Mouse (Mus musculus): ENCODE data around the gene Dop1a.

The Dop1a gene

DNA sequence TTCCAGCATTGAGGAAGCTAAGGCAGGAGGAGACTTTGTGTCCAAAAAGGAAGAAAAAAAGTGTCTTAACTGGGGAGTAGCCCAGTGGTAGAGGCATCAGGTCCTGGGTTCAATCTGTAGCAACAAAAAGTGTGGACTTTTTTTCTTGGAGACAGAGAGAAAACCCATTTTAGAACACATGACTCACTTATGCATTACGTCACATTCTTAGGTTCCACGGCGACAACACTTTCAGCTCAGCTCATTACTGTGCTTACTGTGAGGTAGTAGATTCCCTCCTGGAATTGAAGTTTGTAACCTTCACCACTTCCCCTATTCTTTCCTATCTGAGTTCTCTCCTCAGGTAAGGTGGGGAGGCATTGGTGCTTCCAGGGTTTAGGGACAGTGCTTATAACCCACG, 29.3 kb downstream of the Dop1a start:
- intact Hi-C loops (cut with DNase I), result no loop called here

DNA sequence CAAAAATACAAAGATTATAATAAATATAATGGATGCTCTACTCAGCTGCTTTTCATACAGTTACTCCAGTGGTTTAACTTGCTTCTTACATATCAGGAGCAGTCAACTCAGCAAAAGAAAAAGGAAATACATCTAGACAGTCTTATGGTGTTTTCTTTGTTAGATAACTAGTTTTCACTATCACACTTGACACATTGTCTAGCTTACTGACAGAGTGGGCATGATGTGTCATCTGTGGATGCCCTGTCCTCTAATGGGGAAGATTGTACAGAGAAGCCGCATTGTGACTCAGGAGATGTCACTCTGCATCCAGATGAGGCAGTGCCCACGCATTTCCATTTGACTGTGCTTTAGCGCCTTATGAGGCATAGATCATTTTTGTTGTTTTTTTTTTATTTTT, 32.1 kb downstream of the Dop1a start:
- intact Hi-C loops (cut with DNase I), result no loop called here

DNA sequence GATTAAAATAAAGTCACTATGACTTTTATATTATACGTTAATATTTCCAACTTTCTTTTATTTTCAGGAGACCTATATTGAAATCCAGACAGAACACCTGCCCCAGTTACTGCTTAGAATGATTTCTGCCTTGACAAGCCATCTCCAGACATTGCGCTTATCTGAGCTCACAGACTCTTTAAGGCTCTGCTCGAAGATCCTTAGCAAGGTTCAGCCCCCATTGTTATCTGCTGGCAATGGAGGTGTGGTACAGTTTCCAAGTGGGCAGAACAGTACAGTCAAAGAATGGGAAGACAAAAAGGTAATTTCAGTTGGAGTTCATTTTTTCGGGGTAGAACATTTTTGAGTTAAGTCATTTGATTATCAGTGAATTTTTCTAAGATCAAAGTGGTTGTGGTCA, 40.5 kb downstream of the Dop1a start:
- intact Hi-C loops (cut with DNase I), result no loop called here

DNA sequence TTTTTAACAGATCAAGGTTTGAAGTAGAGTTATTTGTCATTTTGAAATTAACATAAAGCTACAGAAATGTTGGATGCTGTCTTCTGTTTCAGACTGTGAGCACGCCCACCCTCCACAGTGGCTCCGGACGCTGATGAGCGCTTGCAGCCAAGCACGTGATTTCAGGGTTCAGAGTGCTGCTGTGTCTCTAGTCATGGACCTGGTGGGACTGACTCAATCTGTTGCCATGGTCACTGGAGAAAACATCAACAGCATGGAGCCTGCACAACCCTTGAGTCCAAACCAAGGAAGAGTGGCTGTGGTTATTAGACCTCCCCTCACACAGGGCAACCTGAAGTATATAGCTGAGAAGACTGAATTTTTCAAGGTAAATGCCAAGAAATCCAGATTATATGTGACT, 46.8 kb downstream of the Dop1a start:
- intact Hi-C loops (cut with DNase I), result no loop called here

DNA sequence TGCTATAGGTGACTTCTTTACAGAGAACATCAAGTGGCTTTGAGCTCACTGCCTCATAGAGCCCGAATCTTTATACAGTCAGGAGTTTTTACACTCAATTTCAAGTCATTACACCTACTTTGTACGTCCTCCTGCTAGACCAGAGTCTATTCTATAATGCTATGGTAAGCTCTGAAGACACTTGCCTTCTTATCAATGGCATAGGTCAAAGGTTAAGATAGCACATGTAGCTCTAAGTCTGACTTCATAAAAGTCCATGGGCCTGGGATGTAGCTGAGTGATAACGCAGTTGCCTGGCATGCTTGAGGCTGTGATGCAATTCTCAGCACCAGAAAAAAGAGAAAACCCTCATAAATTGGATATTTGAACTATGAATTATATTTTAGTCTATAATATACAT, 47.4 kb downstream of the Dop1a start:
- intact Hi-C loops (cut with DNase I), result no loop called here

DNA sequence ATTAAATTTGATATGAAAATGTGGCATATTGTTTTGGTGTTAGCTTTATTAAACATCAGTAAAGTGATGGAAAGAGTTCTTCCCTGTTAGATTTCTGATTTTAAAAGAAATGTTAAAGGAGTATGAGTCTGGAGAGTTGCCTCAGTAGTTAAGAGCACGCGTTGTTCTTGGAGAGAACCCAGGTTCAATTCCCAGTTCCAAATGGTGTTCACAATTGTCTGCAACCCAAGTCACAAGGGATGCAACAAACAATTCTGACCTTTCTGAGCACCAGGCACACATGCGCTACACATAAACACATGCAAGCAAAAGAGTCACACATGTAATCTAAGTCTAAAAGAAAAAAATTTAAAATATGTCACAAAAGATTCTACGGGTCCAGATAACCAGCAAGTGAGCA, 47.8 kb downstream of the Dop1a start:
- intact Hi-C loops (cut with DNase I), result no loop called here

DNA sequence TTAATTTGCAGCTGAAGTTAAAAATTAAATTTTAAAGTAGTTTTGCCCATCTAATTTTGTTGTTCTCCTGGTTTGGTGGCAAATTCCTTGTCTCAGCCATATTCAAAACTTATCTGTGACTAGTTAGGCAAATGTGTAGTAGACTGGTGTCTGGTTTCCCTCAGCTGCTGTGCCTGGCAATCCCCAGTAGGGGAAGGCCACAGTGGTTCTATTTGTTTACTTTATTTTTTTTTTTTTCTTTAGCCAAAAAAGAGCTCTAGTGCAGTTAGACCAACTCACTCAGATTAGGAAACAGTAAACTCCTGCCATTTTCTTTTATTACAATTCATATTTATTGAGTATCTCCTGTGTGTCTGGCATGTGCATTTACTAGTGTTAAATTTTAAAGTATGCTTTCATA, 55.4 kb downstream of the Dop1a start:
- intact Hi-C loops (cut with DNase I), result no loop called here

DNA sequence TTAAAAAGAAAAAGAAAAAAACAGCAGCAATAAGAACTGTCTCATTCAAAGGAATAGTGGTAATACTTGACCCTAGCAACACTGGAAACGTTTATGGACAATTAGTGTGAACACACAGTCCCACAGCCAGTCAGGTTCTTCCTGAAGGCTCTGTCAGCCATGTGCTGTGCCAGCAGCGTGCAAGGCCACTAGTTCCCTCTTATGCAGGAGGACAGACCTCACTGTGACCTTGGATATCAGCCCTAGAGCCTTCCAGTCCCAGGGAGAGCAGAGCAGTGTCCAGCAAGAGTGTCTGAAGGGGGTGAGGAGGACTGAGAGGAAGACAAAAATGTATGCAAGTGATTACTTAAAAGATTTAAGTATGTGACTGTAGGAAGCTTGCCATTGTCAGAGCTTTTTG, 58.6 kb downstream of the Dop1a start:
- intact Hi-C loops (cut with DNase I), result no loop called here

DNA sequence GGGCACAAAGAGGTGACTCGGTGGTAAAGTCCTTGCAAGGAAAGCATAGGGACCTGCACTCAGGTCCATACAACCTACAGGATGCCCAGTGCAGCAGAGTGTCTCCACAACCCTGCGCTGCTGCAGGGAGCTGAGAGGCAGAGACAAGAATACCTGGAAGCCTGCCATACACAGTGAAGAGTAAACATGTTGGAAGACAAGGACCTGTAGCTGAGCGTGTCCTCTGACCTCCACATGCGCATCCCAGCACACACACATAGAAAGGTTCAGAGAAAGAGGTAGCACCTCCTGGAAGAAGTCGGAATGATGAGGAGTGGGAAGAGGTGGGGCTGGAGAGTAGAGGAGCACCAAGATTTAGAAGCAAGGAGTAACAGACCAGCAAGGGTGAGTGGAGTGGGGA, 67.1 kb downstream of the Dop1a start:
- intact Hi-C loops (cut with DNase I), result no loop called here

DNA sequence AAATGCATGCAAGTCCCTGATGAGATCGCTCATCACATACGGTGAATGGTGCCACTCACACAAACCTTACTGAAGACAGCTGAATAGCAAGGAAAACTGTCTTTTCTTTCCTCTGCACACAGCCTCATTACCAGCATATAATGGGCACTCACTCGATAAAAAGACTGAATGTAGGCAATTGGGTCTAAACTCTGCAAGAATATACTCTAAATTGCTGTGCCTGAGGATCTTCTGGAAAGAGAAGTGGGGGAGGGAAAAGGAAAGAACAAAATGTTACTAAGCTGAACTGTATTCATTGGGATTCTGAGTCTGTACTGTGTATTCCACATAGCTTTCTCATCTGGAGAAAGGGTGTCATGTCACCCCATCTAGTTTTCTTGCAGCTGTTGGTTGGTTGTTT, 76.5 kb downstream of the Dop1a start:
- intact Hi-C loops (cut with DNase I), result no loop called here

DNA sequence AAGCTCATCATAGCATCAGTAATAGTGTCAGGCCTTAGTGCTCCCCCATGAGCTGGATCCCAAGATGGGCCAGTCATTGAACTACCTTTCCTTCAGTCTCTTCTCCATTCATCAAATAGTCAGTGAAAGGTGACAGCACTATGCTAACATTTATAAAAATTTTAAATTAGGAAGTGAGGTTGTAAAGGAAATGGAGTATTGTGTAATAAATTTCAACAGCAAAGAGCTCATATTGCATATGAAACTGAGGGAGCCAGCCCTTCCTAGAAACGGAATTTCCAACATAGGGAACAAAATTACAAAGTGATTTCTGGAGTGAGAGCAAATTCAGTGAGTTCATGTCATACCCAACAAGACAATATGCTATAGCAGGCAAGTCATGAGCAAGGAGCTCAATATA, 77.6 kb downstream of the Dop1a start:
- intact Hi-C loops (cut with DNase I), result no loop called here

DNA sequence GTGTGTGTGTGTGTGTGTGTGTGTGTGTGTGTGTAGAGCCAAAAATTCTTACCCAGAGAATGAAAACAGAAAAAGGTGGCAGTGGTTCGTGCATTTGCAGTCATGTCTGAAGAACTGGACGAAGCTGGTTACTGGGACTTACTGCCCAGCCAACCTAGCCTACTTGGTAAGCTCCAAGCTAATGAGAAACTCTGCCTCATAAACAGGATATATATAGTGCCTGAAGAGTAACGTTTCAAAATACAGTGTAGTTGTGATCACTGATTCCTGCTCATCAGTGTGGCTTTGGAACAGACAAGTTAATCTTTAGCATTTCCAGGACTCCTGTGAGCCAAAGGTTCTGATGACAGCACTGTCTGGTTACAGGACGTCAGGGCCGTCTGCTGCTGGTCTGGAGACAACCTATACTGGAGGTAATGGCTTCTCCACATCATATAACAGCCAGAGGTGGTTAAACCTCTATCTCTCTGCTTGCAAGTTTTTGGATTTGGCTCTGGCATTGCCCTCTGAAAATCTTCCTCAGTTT, 82.7 kb downstream of the Dop1a start:
- intact Hi-C loops (cut with DNase I), result loop anchor here (10.0 kb wide), 1 partner anchor 835 kb away; no protein-coding TSS in a partner anchor

DNA sequence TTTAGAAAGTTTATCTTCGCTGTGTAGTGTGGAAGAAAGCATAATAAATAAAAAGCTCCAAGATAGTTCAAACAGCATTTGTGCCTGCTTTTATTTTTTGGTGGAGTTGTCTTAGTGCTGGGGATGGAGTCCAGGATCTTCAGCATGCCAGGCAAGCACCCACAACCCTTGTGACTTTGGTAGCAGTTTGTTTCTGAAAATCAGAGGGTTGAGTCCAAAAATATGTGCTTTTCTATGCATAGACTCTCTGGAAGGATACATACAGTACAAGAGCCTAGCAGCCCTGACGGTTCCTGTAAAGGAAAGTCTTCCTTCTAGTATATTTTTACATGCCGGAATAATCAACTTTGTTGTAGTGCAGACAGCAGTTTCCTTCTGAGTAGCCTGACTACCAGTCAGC, 83.8 kb downstream of the Dop1a start:
- intact Hi-C loops (cut with DNase I), result loop anchor here (10.0 kb wide), 1 partner anchor 836 kb away; no protein-coding TSS in a partner anchor

DNA sequence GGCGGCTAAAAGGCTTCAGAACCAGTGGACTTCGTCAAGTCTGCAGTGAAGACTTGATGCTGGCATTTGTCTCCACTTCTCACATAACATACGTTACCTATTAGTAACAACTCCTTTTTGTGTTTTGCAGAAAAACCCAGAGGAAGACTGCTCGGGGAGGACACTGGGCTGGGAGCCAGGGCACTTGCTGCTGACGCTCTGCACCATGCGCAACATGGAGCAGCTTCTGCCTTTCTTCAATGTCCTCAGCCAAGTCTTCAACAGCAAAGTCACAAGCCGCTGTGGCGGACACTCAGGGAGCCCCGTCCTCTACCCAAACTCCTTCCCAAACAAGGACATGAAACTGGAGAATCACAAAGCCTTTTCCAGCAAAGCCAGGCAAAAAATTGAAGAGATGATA, 86.9 kb downstream of the Dop1a start:
- intact Hi-C loops (cut with DNase I), result loop anchor here (10.0 kb wide), 1 partner anchor 839 kb away; no protein-coding TSS in a partner anchor

DNA sequence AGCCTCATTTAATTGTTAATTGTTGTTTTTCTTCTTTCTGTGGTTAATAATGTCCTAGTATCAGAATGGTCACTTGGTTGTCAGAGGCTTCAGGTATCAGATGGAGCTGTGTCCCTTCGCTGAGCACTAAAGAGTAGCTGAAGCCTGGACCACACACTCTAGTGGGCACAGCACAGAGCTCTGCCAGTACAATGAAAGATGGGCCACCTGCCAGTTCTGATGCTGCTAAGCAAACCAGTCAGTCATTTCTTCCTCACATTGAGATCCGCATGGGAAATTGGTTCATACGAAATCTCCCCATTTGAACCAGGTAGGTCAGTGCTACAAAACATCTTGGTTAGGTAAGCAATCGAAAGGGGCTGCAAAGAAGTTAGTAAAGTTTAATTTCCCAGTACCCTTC, 87.7 kb downstream of the Dop1a start:
- intact Hi-C loops (cut with DNase I), result loop anchor here (10.0 kb wide), 1 partner anchor 840 kb away; no protein-coding TSS in a partner anchor

DNA sequence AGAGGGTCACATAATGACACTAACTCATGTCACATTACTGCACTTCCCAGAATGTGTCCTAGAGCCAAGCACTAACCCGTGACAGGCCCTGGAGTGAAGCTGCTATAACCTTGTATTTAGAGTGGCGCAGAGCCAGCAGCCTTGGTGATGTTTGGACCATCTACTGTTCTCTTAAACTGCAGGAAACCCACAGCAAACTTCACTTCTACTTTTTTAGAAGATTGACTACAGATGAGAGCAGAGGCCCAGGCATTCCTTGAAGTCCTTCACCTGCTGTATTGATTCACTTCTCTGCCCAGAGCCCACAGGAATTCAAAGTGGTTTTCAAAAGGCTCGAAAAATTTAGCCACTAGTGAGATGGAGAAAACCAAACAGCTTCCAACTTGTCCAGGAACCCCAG, 93.6 kb downstream of the Dop1a start:
- intact Hi-C loops (cut with DNase I), result no loop called here

DNA sequence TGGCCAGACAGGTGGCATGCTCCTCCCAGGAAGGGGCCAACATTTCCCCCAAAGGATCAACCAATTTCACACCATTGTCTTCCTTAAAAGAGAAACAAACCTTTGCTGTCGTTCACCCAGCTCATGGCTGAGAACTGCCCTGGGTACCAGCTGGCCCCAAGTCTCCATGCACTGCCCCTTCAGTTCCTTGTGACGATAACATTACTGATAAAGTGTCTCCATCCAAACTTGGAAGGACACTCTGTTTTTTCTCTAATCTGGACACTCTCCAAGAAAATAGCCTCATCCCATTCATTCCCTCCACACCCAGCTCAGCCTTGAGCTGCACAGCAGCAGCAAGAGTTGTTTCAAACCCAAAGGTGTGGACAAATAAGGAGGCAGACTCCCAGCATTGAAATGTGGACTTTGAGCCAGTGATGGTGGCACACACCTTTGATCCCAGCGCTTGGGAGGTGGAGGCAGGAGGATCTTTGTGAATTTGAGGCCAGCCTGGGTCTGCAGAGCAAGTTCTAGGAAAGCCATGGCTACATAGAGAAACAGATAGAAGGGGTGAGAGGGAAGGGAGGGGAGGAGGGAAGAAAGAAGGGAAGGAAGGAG, 102.5 kb downstream of the Dop1a start:
- intact Hi-C loops (cut with DNase I), result no loop called here

DNA sequence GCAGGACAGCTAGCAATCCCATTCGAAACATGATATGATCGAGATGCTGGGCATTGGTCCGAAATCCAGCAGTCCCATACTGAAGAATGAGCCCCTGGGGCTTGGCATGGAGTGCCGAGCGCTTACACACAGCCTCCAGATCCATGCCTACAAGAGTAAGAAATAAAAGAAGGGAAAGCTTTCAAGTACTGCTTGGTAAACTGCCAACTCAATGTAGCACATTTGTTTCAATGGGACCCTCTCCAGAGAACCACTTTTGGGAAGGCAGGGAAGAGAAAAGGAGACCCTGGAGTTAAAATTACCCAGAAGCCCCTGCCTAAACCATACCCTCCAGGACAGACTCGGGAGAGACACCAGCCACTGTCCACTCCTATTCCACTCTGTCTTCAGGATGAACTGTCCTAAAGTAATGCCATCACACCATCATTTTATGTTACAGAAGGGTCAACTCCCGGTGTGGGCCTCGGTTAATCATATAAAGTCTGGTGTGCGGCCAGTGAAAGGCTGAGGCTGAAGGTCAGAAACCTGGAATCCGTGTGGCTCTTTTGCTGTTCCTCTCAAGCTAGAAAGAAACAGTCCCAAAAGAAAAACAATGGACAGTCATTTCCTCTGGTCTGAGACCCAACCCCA, 103.4 kb downstream of the Dop1a start:
- intact Hi-C loops (cut with DNase I), result loop anchor here (5.0 to 10.0 kb wide), 2 partner anchors 103 to 796 kb away; partner anchors contain the start of gene Dop1a

DNA sequence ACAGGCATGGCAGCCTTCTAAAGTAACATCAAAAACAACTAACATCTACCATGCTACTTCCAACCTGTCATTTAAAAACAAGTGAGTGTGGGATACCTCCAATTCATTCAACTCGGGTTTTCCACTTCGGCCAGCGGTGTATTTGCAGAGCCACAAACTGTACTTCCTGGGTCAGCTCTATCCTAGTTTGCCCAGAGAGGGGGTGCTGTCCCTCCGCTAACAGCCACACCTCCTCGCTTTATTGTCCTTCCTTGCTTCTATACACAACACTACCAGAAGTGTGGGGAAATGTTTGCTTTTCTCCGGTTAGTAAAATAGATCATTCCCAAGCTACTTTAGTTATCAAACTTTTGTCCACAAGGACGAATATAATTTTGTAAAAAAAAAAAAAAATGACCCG, 104.0 kb downstream of the Dop1a start:
- intact Hi-C loops (cut with DNase I), result loop anchor here (5.0 to 10.0 kb wide), 2 partner anchors 104 to 796 kb away; partner anchors contain the start of gene Dop1a

DNA sequence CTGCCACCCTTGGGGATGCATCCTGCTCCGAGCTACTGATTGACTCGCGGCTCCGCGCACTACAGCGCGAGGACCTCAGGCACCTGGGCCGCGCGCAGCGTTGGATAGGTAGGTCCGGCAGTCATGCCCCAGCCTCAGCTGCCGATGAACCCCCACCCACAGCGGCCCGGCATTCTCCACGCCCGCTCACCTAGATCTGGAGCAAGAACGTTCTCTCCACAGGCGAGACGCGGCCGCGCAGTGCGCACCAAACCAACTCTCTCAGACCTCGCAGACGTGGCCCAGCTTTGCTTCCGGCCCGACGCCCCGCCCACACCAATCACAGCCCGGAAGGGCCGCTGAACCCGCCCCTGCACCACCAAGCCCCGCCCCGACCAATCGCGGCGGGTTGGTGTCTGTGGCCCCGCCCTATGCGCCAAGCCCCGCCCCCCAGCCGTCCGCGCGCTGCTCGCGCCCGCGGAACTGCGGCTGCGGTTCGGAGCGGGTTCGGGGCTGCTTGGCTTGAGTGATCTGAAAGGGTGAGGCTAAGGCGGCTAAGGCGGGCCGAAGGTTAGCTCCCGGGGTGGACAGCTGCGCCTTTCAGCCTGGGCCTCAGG, 104.7 kb downstream of the Dop1a start, which contains the start of the genes Pgm3 and Rwdd2a:
TSS of gene Pgm3 (minus strand) at position 303 of the 596 bp plus-strand sequence.
TSS of gene Rwdd2a (plus strand) at position 452 of the 596 bp plus-strand sequence.
- intact Hi-C loops (cut with DNase I), result loop anchor here (5.0 to 10.0 kb wide), 2 partner anchors 104 to 797 kb away; partner anchors contain the start of gene Dop1a

DNA sequence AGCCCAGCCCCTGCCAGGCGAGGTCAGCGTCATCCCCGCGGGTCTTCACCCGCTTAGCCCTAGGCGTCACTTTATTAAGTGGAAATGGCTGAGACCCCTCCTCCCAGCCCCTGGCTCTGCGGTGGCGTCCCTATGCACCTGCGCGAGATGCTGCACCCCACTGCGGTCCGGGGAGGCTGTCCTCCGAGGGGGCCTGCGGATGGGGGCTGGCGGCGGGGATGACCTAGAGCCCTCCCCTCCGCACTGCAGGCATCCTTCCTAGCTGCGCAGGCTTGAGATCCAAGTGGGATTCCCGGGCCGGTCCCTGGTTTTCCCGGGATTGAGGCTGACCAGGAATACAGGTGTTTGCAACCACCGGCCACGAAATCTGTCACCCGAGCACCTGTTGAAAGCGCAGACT, 105.2 kb downstream of the Dop1a start:
- intact Hi-C loops (cut with DNase I), result loop anchor here (5.0 to 10.0 kb wide), 2 partner anchors 105 to 797 kb away; partner anchors contain the start of gene Dop1a
